Mouse (Mus musculus) bone marrow macrophage, adult 2 months (primary cell): ENCODE data around the gene Tmem255b. TPM values are rescaled to one million over a fixed set of nuclear protein-coding genes. Genes with fewer than 3 reads are reported as not detected.

Experiments used
- H3K27ac ChIP-seq: 2 replicates; pipeline ENCODE4 v1.5.1; 2012; ENCODE audit warnings: low read depth, low read length; ENCODE audit not compliant: insufficient read depth
- H3K4me1 ChIP-seq: 2 replicates; pipeline ENCODE4 v1.6.1; 2012; ENCODE audit warnings: low read length; ENCODE audit not compliant: control insufficient read depth, insufficient read depth
- H3K4me3 ChIP-seq: 2 replicates; pipeline ENCODE4 v1.5.1; 2012; ENCODE audit warnings: mild to moderate bottlenecking, low read length, moderate library complexity; ENCODE audit not compliant: insufficient read depth
- CTCF ChIP-seq: IDR thresholded peaks from 2 replicates; pipeline ENCODE4 v1.5.1; 2012; ENCODE audit warnings: low read depth, mild to moderate bottlenecking, low read length, moderate library complexity
- POLR2A ChIP-seq: IDR thresholded peaks from 2 replicates; pipeline ENCODE4 v1.6.1; 2012; ENCODE audit warnings: mild to moderate bottlenecking, low read depth, low read length, borderline replicate concordance
- polyA plus RNA-seq: library from polyadenylated mRNA; stranded (reverse); fragments of >200 nt; gene quantifications from 2 replicates; pipeline ENCODE4 v1.2.4, GENCODE M21; 2012; ENCODE audit not compliant: missing spikeins, insufficient read depth, insufficient read length

The Tmem255b gene
- polyA plus RNA-seq, 1 experiment: not detected

GRCm38 (mm10) chr8:13442152-13442551 lies 7.2 kb downstream of the Tmem255b start:
- Histone ChIP-seq H3K27ac (no peak overlapping the region), H3K4me3 (no peak overlapping the region), H3K4me1 (no peaks in the 10 kb centered on the region)
- TF ChIP-seq CTCF (no peak), POLR2A (no peak)

- no peaks in the 10 kb centered on the region for H3K4me1 ChIP-seq
- H3K4me3 ChIP-seq: no peak overlapping the region
- no peak overlapping the region for H3K27ac ChIP-seq
- TF ChIP-seq CTCF (no peak), POLR2A (no peak)
Measured at GRCm38 (mm10) chr8:13446456-13446855, 11.5 kb downstream of the Tmem255b start.

DNA sequence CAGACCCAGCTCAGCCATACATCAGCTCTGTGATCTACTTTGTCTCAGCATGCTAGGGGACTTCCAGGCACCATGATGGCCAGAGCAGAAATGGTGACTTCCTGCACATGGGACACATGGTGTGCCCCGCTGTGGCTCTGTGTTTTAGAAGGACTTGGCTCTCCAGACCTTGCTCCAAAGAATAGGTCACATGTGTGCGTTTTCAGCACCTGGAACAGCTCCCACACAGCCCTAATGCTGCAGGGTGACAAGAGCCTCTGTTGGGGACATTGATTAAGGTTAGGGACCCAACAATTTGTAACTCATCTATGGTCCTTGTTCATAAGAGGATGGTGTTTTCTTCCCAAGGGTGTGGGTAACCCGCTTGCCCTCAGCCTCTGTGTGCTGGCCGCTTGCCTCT lies 13.2 kb downstream of the Tmem255b start:
- Histone ChIP-seq H3K27ac (no peak overlapping the region), H3K4me3 (no peak overlapping the region), H3K4me1 (no peaks in the 10 kb centered on the region)
- TF ChIP-seq CTCF: no peak
- no peak for TF ChIP-seq POLR2A

DNA sequence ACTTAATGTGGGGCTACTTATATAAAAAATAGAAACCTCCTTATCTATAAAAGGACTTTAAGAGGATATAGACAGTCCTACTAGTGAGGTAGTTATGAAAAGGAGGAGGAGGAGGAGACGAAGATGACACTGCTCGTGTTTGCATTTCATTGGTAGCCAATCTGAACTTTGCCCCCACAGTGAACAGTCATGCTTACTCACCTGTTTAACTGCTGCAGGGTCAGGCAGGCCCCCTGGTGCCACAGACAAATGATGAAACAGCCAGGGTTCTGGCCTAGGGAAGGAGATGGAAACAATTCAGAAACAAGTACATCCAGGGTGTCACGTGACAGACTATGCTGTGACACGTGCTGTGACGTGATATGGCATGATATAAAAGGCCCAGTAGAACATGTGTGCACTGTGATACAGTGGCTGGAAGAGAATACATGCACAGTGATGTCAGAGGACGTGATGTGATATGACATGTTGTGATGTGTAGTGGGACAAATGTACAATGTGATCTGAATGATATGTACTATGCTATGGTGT lies 16.8 kb downstream of the Tmem255b start:
- Histone ChIP-seq H3K27ac (no peak overlapping the region), H3K4me3 (no peak overlapping the region), H3K4me1 (no peaks in the 10 kb centered on the region)
- no peak for TF ChIP-seq CTCF
- TF ChIP-seq POLR2A: no peak

DNA sequence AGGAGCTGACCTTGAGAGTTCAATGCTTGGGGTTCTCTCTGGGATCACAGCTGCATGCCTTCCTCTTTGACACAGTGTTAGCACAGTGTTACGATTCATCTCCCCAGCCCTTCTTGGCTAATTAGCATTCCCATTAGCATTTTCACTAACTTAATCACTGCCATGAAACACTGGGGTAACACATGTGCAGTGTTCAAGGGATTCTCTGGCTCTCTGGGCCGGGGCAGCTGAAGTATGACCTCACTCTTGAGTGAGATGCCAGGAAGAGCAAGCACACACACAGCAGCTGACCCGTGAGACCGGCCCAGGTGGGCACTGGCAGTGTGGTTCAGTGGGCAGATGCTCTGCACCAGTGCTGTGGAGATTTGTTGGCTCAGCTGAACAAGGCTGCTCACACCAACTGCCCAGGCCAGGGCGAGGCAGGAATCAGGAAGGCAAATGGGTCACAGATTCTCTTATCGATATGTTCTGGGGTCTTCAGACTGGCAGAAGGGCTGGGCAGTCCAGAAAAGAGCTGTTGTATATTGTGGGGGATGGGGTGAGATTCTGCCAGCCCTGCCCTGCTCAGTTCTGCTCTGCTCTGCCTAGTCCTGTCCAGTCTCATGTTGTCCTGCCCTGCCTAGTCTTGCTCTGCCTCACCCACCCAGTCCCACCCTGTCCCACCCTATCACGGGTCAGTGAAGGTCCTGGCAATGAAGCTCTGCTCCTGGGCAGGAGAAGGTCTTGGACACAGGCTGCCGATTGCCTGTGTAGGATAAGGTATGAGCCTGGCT lies 19.5 kb downstream of the Tmem255b start:
- Histone ChIP-seq H3K4me3 (no peak overlapping the region), H3K27ac (no peak overlapping the region), H3K4me1 (no peaks in the 10 kb centered on the region)
- TF ChIP-seq POLR2A: no peak
- no peak for TF ChIP-seq CTCF

GRCm38 (mm10) chr8:13455295-13455694 lies 20.3 kb downstream of the Tmem255b start:
- TF ChIP-seq CTCF (peak; percentile 40), POLR2A (no peak)
- Histone ChIP-seq H3K4me1 (no peaks in the 10 kb centered on the region), H3K27ac (no peak overlapping the region), H3K4me3 (no peak overlapping the region)

- no peak overlapping the region for H3K4me3 ChIP-seq
- no peak for TF ChIP-seq CTCF
- no peaks in the 10 kb centered on the region for H3K4me1 ChIP-seq
- no peak overlapping the region for H3K27ac ChIP-seq
Measured at GRCm38 (mm10) chr8:13459431-13459830, 24.4 kb downstream of the Tmem255b start.

DNA sequence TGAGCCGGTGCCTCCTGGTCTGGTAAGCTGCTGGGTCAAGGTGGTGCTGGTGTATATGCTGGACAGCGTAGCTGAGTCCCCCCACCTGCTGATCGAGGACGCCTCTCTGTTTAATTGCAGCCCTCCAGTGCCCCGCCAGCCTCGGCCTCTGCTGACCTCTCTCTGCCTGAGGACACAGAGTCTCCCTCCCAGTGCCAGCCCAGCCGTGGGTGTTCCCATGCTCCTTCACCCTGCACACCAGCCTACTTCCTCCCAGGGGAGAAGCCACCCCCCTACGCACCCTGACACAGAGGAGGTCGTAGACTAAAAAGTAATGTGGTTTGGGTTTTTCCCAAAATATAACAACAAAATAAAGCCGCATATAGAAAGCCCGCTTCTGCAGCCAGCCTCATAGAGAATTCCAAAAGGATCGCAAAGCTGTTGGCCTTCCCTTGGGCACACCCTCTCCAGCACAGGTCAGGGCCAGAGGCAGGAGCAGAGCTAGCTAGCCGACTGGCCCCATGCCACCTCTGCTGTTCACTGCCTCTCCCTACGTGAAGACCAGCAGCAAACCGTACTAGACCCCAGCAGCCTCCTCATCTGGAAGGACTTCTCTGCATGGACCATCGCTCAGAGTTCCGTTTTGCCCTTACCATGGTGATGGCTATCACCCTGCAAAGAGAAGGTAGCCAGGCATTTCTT lies 26.2 kb downstream of the Tmem255b start:
- Histone ChIP-seq H3K4me1 (no peaks in the 10 kb centered on the region), H3K27ac (no peak overlapping the region), H3K4me3 (no peak overlapping the region)
- TF ChIP-seq POLR2A (no peak), CTCF (no peak)

GRCm38 (mm10) chr8:13461843-13462242 lies 26.9 kb downstream of the Tmem255b start:
- Histone ChIP-seq H3K4me1 (no peaks in the 10 kb centered on the region), H3K4me3 (no peak overlapping the region), H3K27ac (no peak overlapping the region)
- no peak for TF ChIP-seq POLR2A
- peak; percentile 96 for TF ChIP-seq CTCF

- Histone ChIP-seq H3K4me3 (no peak overlapping the region), H3K4me1 (no peaks in the 10 kb centered on the region)
- no peak for TF ChIP-seq POLR2A
Measured at GRCm38 (mm10) chr8:13462392-13462791, 27.4 kb downstream of the Tmem255b start.

GRCm38 (mm10) chr8:13465324-13465723 lies 30.3 kb downstream of the Tmem255b start:
- no peaks in the 10 kb centered on the region for H3K4me1 ChIP-seq
- H3K27ac ChIP-seq: no peak overlapping the region
- no peak overlapping the region for H3K4me3 ChIP-seq
- TF ChIP-seq POLR2A: no peak
- no peak for TF ChIP-seq CTCF

More at GRCm38 (mm10) chr8:13462392-13462791, 27.4 kb downstream of the Tmem255b start:
- no peak overlapping the region for H3K27ac ChIP-seq
